Mouse (Mus musculus) liver, adult (tissue): ENCODE measurements around the gene Col8a2.

Experiments
- GATA4 ChIP-seq: IDR thresholded peaks from 2 replicates; pipeline ENCODE4 v1.6.1; 2014; ENCODE audit warnings: mild to moderate bottlenecking, low read length; ENCODE audit not compliant: insufficient replicate concordance

Gene Col8a2

DNA sequence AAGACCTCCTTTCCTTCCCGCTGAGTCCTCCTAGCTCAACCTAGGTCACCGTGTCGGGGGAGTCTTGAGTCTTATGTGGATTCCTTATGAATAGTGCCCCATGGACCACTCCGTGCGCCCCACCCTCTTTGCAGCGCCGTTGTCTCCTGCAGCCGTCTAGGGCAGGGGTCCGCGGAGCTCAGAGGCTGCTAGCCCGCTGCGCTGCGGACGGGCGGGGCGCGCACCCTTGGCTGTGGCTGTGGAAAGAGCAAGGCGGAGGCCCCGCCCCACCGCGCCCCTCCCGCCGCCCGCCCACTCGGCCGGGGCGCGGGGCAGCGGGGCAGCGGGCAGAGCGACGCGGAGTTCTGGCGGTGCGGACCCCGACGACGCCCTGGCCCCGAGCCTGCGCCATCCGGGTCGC is at the start of gene Col8a2:
Gene Col8a2, plus strand, starts transcription at position 302 of the 400 bp plus-strand sequence.
- TF ChIP-seq GATA4, result no peak

DNA sequence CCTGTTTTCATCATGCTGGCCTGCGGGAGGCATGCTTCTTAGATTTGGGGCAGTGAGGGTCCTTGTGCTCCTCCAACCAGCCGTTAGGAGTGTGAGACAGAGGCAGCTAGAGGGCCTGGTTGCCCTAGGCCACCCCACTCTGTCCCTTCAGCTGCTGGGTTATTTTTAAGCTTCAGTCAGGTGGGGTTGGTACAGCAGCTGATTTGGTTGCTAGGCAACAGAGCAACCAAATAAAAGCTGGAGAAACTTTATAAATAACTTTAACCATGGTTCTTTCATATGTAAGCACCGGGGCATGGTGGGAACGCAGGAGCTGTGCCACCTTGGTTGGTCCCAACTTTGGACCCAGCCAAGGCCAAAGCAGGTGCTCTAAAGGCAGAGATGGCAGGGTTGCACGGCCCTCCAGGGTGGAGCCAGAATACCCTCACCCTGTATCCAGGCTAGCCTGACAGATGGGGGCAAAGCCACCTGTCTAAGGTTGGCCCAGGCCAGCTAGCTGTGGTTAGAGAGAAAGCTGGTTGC is 48.8 kb upstream of the Col8a2 start:
- no peak for TF ChIP-seq GATA4

DNA sequence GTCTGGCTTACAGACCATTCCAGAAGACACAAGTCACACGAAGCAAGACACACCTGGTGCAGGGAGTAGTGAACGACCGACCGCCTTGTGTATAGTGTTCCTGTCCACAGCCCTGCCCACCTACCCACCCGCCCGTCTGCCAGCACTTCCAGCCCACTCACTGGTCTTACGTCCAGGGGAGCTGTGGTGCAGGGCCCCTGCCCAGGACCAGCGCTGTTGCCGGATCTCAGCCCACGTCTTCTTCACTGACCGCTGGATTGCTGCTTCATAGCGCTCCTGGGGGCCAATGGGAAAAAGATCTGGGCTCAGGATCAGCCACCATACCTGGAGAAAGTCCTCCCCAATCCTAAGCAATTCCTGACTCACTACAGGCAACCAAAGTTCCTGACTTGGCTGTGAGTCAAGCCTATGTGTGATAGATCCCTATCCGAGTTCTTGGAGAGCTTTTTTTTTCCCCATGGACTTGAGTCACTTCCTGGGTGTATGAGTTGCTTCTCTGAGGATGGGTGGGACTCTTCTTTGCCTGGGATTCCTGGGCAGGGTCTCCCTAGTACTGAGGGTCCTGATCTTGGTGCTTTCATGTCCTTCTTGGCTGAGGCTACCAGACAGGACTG is 46.6 kb upstream of the Col8a2 start:
- no peak for TF ChIP-seq GATA4

DNA sequence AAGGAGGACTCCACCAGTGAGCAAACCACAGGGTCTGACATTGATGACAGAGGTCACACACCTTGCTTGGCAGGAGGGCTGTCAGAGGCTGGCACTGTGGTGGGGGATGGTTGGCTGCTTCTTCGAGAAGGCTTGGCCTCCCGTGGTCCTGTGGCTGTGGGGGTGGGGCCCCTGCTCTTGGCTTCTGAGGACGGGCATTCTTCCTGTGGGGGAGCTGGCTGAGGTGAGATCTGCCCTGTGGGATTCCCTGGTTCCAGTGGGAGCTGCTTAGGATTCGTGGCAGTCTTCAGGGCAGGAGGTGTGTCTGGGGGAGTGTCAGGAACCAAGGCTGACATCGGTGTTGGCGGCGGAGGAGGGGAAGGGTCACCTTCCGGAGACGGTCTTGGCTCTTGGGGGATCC is 44.6 kb upstream of the Col8a2 start:
- TF ChIP-seq GATA4, result no peak

DNA sequence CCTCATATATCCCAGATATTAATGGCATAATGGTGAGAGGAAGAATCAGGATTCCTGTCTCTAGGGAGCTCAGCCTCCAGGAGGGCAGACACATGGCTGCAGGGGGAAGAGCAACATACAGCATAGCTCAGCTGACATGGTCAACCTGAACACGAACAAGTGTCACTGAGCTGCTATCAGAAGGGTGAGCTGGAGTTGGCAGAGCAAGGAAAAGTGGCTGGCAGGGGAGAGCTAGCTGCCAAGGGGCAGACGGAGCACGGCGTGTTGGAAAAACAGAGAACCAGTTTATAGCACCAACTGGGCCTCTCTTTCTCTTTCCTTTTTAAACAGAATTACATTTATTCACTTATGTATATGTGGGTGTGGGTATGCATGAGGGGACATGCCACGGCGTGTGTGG is 44.1 kb upstream of the Col8a2 start:
- no peak for TF ChIP-seq GATA4

DNA sequence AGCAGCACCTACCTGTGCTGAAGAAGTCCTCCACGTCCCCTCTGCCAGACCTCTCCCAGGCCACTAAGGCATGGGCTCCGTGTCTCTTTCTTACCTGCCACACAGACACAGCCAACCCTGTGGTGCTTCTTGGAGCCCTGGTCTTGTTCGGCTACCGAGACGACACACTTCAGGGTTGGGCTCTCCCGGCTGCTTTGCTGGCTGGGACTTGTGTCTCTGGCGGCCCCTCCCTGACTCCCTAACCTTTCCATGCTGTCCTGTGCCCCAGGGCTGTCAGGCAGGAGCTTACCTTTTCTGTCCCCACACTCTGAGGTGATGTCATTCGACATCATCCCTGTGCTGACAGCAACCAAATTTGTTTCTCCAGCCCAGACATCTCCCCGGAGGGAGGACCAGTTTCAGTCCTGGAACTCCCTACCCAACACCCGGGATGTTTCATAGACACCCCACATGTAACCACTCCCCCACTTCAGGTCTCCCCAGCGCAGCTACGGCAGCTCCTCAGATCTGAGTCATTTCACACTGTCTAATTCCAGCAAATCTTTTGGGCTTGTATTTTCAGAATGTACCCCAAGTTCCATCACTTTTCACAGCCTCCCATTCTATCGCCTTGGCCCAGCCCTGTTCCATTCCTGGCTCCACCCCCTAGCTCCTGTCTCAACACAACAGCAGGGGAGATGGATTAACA is 40.2 kb upstream of the Col8a2 start:
- TF ChIP-seq GATA4, result no peak

DNA sequence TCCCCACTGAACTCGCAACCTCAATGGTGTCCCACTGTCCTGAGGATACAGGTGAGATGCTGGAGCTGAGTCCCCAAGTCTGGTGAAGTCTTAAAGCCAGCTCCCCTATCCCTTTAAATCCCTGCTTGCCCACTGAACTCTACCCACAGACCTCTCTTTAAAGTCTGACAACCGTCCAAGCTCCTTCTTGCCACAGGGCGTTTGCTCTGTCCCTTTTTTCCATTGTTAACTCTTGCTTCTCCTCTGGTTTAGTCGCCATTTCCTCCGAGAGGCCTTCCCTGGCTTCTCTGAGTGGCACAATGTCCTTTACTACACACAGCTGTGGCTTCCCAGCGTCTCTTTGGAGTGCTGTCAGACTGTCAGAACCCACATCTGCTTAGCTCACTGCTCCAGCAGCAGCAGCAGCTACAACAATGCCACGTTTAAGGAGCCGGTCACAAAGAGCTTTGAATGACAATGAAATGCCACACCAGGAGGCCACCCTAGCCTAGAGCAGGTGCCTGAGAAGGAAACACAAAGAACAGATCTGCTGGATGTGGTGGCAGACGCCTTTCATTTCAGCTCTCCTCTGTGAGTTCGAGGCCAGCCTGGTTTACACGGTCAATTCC is 38.2 kb upstream of the Col8a2 start:
- no peak for TF ChIP-seq GATA4

DNA sequence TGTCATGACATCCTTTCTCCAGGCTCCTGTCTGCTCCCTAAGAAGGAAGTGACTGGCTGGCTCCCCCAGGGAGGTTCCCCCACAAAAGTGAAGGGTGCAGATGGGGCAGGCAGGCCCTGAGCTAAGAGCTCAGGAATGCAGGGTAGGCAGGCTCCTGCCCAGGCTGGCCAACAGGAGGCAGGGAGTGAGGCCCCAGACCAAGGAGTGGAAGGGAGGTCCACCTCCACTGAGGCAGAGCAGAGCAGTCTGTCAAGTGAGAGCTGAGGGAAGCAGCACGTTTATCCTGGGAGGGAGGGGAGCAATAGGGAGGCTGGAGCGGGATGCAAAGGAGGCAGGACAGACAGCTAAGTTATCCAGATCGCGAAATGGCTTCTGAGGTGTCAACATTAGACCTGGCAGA is 35.9 kb upstream of the Col8a2 start:
- TF ChIP-seq GATA4, result no peak

DNA sequence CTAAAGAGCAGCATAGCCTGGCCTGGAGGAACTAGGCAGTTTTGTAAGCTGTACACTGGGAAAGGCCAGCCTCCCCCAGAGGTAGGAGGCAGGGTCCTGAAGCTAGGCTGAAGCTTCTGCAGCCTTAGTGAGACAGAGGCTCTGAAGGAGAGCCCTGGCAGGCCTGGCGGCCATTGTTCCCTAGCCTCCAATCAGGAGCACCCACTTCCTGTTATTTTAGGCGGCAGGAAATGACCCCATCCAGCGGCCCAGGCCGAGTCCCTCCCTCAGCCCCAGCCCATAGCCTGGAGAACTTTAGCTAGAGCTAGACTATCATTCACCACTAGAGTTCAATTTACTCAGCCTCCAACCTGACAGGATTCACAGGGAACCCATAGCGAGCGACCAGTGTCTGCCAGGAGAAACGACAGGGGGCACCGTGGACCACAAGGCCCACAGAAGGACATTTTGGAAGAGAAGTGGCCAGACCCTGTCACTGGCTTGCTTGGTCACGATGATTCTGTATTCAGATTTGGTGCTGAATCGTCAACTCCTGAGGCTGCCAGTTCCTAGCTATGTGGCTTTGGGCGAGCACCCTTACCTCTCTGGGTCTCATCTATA is 34.8 kb upstream of the Col8a2 start:
- peak; percentile 57; the same call in 1 of the 2 replicates for TF ChIP-seq GATA4

DNA sequence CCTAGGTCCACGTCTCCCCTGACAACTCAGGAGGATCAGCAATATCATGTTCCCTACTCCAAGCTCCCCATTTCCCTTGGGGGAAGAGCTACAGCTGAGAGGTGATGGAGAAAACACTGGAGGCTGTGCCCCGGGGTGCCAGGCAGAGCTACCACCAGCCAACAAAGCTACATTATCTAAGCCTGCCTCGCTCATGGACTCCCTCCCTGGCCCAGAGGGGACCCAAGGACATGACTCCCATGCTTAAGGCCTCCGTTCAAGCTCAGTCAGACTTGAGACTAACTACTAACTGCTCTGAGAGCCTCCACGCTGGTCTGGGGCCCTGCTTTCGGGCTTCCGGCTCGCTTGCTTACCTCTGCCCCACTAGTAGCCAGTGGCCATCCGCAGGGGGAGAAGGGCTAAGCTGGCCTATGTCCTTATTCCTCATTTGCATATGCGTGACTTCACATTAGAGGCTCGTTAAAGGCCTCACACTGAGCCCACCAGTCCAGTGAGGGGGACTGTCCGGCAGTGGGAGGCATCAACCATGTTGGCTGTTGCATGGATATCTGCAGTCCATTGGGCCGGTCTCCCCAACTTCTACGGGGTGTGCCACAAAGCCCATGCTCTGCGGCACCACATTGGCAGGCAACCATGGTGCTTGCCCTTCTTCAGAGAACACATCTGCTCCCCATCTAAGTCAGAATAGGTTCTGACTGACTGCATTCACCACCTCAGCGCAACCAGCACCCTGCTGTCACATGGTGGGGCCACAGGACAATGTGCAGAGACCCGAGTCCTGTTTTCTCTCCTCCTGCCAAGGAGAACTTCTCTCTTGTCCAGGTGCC is 34.0 kb upstream of the Col8a2 start:
- TF ChIP-seq GATA4, result no peak

DNA sequence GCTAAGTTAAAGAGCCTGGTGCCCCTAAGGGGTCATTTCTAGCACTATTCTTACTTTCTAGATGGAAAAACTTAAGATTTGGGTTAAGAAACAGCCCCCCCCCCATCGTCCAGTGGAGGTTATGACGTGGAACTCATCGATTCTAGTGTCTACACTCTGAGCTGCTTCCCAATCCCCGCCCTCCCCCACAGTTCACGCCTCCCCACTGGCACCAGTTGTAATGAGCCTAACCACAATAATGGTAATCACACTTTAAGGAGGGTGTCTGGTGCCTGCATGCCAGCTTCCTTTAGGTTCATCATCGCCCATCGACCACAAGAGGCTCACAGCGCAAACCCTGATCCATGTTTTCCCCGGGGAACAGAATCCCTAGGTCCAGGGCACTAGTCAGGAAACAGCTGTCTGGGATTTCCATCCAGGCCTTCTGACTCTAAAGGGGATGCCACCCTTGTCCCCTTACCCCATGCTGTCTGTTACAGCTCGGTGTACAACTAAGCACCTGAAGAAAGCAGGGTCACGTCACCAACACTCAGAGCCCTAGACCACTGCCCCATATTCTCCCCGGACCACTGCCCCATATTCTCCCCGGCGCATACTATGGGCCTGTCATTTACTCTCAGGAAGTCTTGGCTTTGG is 32.8 kb upstream of the Col8a2 start:
- no peak for TF ChIP-seq GATA4

DNA sequence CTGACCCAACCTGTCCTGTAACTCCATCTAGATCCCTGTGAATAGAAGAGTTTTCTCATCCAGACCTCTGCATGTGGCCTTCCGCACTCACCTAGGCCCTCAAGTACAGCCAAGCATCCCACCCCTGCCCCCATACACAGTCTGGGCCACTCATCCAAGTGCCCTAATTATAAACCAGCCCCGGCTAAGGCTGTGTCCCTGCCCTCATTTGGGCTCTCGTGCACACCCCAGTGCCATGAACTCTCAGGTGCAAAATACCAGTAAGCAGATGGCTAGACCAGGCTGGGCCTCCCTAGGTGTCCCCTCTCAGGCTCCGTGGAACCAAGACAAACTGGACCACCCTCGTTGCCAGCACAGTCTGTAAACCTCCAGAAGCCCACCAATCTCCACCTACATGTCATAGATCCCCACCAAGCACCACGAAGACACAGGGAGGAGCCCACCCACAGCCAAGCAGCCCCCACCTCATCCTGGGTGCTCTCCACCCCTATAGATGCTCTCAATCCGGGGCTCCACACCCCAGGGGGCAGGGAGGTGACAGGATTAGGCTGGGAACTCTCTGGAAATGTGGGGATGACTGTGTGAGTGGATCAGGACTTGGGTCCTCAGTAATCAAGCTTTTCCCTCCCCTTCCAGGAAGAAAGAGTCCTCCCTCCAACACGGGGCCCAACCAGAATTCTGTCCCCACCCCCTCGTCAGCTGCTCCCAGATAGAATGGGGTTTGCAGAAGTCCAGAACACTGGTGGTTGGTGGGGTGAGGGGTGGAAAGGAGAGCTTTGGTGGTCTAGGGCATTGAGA is 32.1 kb upstream of the Col8a2 start:
- TF ChIP-seq GATA4, result no peak; the same call in 1 of the 2 replicates

DNA sequence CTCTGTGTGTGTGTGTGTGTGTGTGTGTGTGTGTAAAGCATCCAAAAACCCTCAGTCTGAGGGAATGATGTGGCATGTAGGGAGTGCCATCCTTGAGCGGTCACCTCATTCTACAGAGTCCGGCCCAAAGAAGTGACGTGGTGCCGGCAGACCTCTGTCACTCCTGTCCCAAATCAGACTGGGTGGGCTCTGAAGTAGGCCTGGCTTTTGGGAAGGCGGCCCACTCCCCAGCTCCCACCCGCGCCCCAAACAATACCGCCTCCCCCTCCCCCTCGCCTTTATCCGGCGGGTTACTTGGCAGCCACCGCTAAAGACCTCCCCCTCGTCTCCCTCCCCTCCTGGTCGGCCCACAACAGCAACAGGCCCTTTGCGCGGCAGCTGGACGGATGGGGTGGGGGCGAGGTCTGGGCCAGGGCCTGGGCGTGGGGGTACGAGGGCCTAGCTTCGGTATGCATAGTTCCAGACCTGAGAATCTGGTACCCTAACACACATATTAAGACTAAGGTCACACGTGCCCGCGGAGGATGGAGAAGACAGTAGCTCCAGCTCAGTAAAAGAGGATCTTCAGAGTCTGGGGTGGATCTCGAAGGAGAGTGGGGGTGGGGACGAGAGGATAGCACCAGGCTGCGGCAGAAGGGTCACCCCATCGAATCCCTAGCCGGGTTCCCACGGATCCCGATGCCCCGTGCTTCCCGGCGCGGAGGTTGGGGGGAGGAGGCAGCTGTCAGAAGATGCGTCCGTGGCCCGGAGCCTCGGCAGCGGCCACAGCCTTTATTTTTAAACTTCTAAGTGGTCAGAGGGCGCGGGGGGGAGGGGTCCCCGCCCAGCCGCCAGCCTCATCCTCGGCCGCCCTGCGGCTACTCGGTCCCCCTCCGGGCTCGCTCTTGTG is 31.2 kb upstream of the Col8a2 start:
- TF ChIP-seq GATA4, result no peak
